Mouse (Mus musculus) embryo, embryonic 9.5 days (tissue): ENCODE results near the gene Olfr891.
"Not testable (repeated sequence)": the region's sequence is repeated elsewhere in the genome, so short reads cannot be mapped to it uniquely, and the experiment has no call there.

Experiments used
- DNase-seq: peaks from one replicate; pipeline ENCODE4 v3.0.0-alpha.2; 2017; ENCODE audit errors: extremely low spot score

Olfr891 gene

DNA sequence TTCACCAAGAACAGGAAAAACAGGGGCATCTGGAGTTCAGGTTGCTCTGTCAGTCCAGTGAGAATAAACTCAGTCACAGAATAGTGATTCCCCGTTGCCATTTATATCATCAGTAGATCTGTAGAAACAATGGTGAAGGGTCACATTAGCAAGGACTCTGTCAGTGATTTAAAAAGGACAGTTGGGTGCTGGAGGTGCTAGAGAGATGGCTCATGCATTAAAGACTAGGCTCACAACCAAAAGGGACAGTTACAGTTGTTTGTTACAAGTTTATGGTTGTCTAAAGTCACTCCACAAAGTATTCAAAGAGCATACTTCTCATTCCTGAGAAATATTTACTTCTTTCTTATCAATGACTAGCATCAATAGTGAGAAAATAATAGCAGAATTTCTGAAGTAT is at the start of gene Olfr891:
Gene Olfr891 (minus strand): TSS at position 101 of the 400 bp plus-strand sequence.
- no peak for DNase-seq

DNA sequence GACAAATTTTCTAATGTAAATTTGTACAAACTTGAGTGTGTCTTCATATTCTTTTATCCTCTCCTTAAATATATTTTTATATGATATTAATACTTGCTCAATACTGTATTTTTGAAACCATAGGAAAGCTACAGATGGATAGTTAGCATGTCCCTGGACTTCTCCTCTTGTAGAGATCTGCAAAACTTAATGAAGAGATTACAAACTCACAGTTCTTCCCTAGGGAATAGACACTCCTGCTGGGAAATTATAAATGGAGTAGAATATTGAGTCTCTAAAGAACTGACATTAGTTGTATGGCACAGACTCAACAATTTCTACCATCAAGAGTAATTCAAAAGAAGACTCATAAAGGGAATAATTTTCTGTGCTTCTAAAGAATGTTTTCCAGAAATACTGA is 37.1 kb upstream of the Olfr891 start, which contains the start of gene Olfr894:
Gene Olfr894 (plus strand): TSS at position 301 of the 400 bp plus-strand sequence.
- no peak for DNase-seq

DNA sequence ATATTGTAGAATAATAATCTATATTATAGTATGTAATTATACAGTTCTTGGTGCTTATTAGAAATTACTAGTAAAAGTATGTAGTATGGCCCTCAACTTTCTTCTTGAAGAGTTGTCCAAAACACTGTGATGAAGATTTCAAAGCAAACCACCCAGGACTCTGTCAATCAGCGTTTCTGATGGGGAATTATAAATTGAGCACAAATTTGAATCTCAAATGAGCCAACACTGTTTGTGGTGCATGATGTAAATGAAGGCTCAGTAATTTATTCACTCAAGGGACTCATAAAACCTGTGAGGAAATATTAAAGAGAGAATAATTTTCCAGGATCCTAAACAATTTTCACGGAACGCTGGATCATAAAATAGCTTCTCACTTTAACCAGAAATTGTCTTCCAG is 27.4 kb upstream of the Olfr891 start, which contains the start of gene Olfr893:
Gene Olfr893 (plus strand): TSS at position 301 of the 400 bp plus-strand sequence.
- DNase-seq = no peak

- DNase-seq = not testable (repeated sequence)
These were observed 12.3 kb downstream of the Olfr891 start for GRCm38 (mm10) chr9:38168341-38168740.

DNA sequence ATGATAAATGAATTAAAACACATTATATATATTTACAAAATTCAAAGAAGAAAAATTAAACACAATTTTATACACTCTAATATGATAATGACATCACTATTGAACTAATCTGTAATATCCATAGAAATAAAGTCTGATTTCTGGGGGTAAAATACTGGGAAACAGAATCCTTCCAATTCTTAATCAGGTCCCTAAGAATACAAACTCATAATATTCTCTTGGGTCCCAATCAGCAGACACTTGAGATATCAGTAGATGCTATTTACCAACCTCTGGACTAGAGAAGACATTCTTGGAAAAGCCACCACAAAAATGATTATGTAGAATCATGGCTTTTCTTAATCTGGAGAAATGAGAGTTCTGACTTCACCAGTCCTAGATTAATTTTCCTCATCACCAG is 38.4 kb downstream of the Olfr891 start, which contains the start of gene Olfr890:
Gene Olfr890 (plus strand): TSS at position 301 of the 400 bp plus-strand sequence.
- no peak for DNase-seq
